Mouse (Mus musculus): ENCODE data around the gene Itgb4.

Itgb4 gene

GRCm38 (mm10) chr11:116022256-116022780 lies 47.8 kb downstream of the Itgb4 start:
- in situ Hi-C loops (cut with MboI; ENCODE audit: unreplicated experiment in 2 of 2): loop anchor here in 1 of 2 experiments (10.0 kb wide), 1 partner anchor 822 kb away; the partner anchor contains the start of genes Jmjd6 and Mettl23

- in situ Hi-C loops (cut with MboI; ENCODE audit: unreplicated experiment in 2 of 2): loop anchor here in 1 of 2 experiments (10.0 kb wide), 1 partner anchor 822 kb away; the partner anchor contains the start of genes Jmjd6 and Mettl23
These were observed 48.7 kb downstream of the Itgb4 start for GRCm38 (mm10) chr11:116023074-116023770.

GRCm38 (mm10) chr11:116023771-116024355 lies 49.4 kb downstream of the Itgb4 start:
- in situ Hi-C loops (cut with MboI; ENCODE audit: unreplicated experiment in 2 of 2): loop anchor here in 1 of 2 experiments (10.0 kb wide), 1 partner anchor 821 kb away; the partner anchor contains the start of genes Jmjd6 and Mettl23

GRCm38 (mm10) chr11:116024356-116024808 lies 49.9 kb downstream of the Itgb4 start:
- in situ Hi-C loops (cut with MboI; ENCODE audit: unreplicated experiment in 2 of 2): loop anchor here in 1 of 2 experiments (10.0 kb wide), 1 partner anchor 820 kb away; the partner anchor contains the start of genes Jmjd6 and Mettl23

- in situ Hi-C loops (cut with MboI; ENCODE audit: unreplicated experiment in 2 of 2): loop anchor here in 1 of 2 experiments (5.0 to 10.0 kb wide), 2 partner anchors 107 to 820 kb away; partner anchors contain the start of genes Jmjd6, Mettl23 and Trim65
These were observed 50.7 kb downstream of the Itgb4 start for GRCm38 (mm10) chr11:116025056-116025845.

- in situ Hi-C loops (cut with MboI; ENCODE audit: unreplicated experiment in 2 of 2): loop anchor here in 1 of 2 experiments (5.0 to 10.0 kb wide), 2 partner anchors 105 to 817 kb away; partner anchors contain the start of genes Jmjd6, Mettl23 and Trim65
These were observed 53.2 kb downstream of the Itgb4 start, which contains the start of gene H3f3b for GRCm38 (mm10) chr11:116027756-116028155. TSS of gene H3f3b (minus strand) at chr11:116027962.

GRCm38 (mm10) chr11:116028177-116028865 lies 53.8 kb downstream of the Itgb4 start:
- in situ Hi-C loops (cut with MboI; ENCODE audit: unreplicated experiment in 2 of 2): loop anchor here in 1 of 2 experiments (5.0 to 10.0 kb wide), 2 partner anchors 104 to 816 kb away; partner anchors contain the start of genes Jmjd6, Mettl23 and Trim65

GRCm38 (mm10) chr11:116029086-116029865 lies 54.8 kb downstream of the Itgb4 start:
- in situ Hi-C loops (cut with MboI; ENCODE audit: unreplicated experiment in 2 of 2): loop anchor here in 1 of 2 experiments (5.0 to 10.0 kb wide), 2 partner anchors 103 to 816 kb away; partner anchors contain the start of genes Jmjd6, Mettl23 and Trim65

GRCm38 (mm10) chr11:116030088-116030897 lies 55.8 kb downstream of the Itgb4 start, which contains the start of gene Unk:
TSS of gene Unk (plus strand) at chr11:116030322.
- in situ Hi-C loops (cut with MboI; ENCODE audit: unreplicated experiment in 2 of 2): loop anchor here (5.0 kb wide), 1 partner anchor 42 kb away; no protein-coding TSS in a partner anchor

GRCm38 (mm10) chr11:116030898-116031845 lies 56.7 kb downstream of the Itgb4 start:
- in situ Hi-C loops (cut with MboI; ENCODE audit: unreplicated experiment in 2 of 2): loop anchor here (5.0 kb wide), 1 partner anchor 41 kb away; no protein-coding TSS in a partner anchor

GRCm38 (mm10) chr11:116034584-116034983 lies 60.1 kb downstream of the Itgb4 start:
- in situ Hi-C loops (cut with MboI; ENCODE audit: unreplicated experiment in 2 of 2): loop anchor here (5.0 kb wide), 1 partner anchor 38 kb away; no protein-coding TSS in a partner anchor

GRCm38 (mm10) chr11:116036671-116037070 lies 62.2 kb downstream of the Itgb4 start:
- in situ Hi-C loops (cut with MboI; ENCODE audit: unreplicated experiment in 2 of 2): no loop called here

GRCm38 (mm10) chr11:116037826-116038225 lies 63.3 kb downstream of the Itgb4 start:
- in situ Hi-C loops (cut with MboI; ENCODE audit: unreplicated experiment in 2 of 2): no loop called here

- in situ Hi-C loops (cut with MboI; ENCODE audit: unreplicated experiment in 2 of 2): no loop called here
These were observed 66.1 kb downstream of the Itgb4 start for GRCm38 (mm10) chr11:116040593-116040992.

- in situ Hi-C loops (cut with MboI; ENCODE audit: unreplicated experiment in 2 of 2): no loop called here
These were observed 67.3 kb downstream of the Itgb4 start for GRCm38 (mm10) chr11:116041833-116042232.

GRCm38 (mm10) chr11:116042372-116043138 lies 68.0 kb downstream of the Itgb4 start:
- in situ Hi-C loops (cut with MboI; ENCODE audit: unreplicated experiment in 2 of 2): no loop called here

Data from v-Abl transformed pro-B cells (cell line).